Mouse (Mus musculus) midbrain, embryonic 14.5 days (tissue): Measurements from ENCODE around the gene Nop14. TPM values are rescaled to one million over a fixed set of nuclear protein-coding genes. Genes with fewer than 3 reads are reported as not detected.

Experiments used
- ATAC-seq: fragments of 200-750 bp; cut with Nextera tagmentation; 2 replicates; pipeline ENCODE4 v1.8.0; 2017; ENCODE audit warnings: moderate number of reproducible peaks, moderate library complexity; ENCODE audit not compliant: low FRiP score, low TSS enrichment
- DNase-seq: peaks from one replicate; pipeline ENCODE4 v3.0.0-alpha.2; 2015
- H3K27ac ChIP-seq: fragments of 300-500 bp; sonication (generic); replicated peaks from 2 replicates; pipeline ENCODE4 v1.5.1; 2014; ENCODE audit warnings: mild to moderate bottlenecking, low read depth, low read length, moderate library complexity
- H3K27me3 ChIP-seq: fragments of 300-500 bp; sonication (generic); 2 replicates; pipeline ENCODE4 v1.6.1; 2014; ENCODE audit warnings: low read length, control low read depth, mixed read lengths; ENCODE audit not compliant: control insufficient read depth, insufficient read depth
- H3K36me3 ChIP-seq: fragments of 300-500 bp; sonication (generic); 2 replicates; pipeline ENCODE4 v1.6.1; 2014; ENCODE audit warnings: low read length, control low read depth; ENCODE audit not compliant: control insufficient read depth, insufficient read depth
- H3K4me1 ChIP-seq: fragments of 300-500 bp; sonication (generic); 2 replicates; pipeline ENCODE4 v1.6.1; 2014; ENCODE audit warnings: mild to moderate bottlenecking, antibody characterized with exemption, low read length, control low read depth; ENCODE audit not compliant: control insufficient read depth, insufficient read depth
- H3K4me2 ChIP-seq: fragments of 300-500 bp; sonication (generic); 2 replicates; pipeline ENCODE4 v1.6.1; 2014; ENCODE audit warnings: mild to moderate bottlenecking, low read length, moderate library complexity
- H3K4me3 ChIP-seq: fragments of 300-500 bp; sonication (generic); replicated peaks from 2 replicates; pipeline ENCODE4 v1.5.1; 2014; ENCODE audit warnings: low read depth, low read length
- H3K9ac ChIP-seq: fragments of 300-500 bp; sonication (generic); replicated peaks from 2 replicates; pipeline ENCODE4 v1.6.1; 2014; ENCODE audit warnings: mild to moderate bottlenecking, low read length, moderate library complexity
- H3K9me3 ChIP-seq: fragments of 300-500 bp; sonication (generic); 2 replicates; pipeline ENCODE4 v1.6.1; 2016; ENCODE audit warnings: low read length, control low read depth, mixed read lengths; ENCODE audit not compliant: control insufficient read depth
- WGBS: fragments of 180-500 bp; shearing (Covaris S2); extraction: QIAGEN DNeasy Blood & Tissue Kit; methylation state at CpG from one replicate; pipeline ENCODE4 v1.1.7; 2014; 5-methylcytosine and 5-hydroxymethylcytosine counted together
- polyA plus RNA-seq: library from polyadenylated mRNA; unstranded; fragments of >200 nt; fragmentation: Nextera tagmentation; extraction: Ambion mirVana; gene quantifications from 2 replicates; pipeline ENCODE4 v1.2.1, GENCODE M21; 2014

Nop14 gene
- polyA plus RNA-seq, 1 experiment from 2014 or later = 20.7 TPM

DNA sequence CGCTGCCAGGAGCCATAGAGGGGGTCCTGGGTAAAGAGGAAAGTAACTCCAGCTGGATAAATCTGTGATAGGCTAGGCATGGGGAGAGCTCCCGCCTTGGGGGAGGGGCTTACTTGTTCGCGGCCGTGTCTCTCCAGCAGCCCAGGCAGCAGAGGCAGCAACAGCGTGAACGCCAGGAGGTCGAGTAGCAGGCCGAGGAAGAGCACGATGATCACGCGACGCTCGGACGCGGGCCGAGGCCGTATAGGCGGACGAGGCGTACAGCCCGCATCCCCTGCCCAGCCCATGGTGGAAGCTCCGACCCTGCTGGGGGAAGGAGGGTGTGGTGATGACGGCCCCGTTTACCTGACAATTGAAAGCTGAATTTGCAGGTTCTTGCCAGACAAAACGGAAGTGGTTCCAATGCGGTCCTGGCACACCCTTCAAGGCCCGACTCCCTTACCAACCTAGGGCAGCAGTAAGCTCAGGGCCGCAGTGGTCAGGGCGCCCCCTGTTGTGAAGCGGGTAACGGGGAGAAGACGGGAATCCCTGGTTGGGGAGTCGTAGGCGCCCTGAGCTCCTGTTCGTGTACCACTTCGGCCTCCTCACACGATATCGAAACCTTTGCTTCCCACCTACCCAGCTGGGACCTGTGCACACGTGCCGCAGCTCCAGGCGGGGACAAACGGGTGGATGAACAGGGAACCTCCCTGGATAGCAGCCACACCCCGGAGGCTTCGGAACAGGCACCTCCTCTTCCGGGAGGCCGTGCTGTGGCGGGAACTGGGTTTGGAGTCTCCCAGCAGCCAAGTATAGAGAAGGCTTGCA is 23.3 kb downstream of the Nop14 start, which contains the start of gene Mfsd10:
Mfsd10 (minus strand) TSS at position 732 of the 807 bp plus-strand sequence.
- Histone ChIP-seq H3K9me3 (no peaks in the 10 kb centered on the region), H3K9ac (peak within 1 kb of the TSS; percentile 77), H3K4me1 (peaks cover 12% of the 10 kb centered on the region), H3K4me3 (peak within 1 kb of the TSS; percentile 57), H3K27ac (peak within 1 kb of the TSS; percentile 77), H3K36me3 (peaks cover 80% of the 10 kb centered on the region), H3K27me3 (no peaks in the 10 kb centered on the region), H3K4me2 (peak within 1 kb of the TSS; percentile 93)
- WGBS = under 1% methylated on average over 48 of the region's 48 CpGs
- ATAC-seq (peak; percentile 87), DNase-seq (peak; percentile 90)

DNA sequence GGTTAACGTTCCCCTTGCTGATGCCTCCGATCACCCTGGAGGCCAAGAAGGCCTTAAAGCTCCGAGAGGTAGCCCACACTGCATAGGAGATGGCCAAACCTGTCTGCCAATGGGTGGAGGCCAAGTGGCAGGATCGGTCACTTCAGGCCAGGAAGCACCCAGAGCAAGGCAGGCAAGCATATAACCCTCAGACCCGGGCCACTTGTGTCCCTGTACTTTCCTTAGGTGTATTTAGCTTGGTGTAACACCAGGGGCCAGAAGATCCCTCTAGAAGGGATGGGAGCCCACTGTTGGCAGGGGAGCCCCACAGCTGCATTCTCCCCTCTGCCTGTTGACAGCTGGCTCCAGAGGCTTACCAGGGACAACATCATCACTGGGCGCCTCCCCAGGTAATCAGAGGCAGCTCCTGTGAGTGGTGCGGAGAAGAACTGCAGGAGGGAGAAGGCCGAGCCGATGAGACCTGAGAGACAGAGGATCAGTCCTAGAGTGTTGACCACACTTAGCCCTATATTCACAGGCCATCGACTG is 24.2 kb downstream of the Nop14 start:
- Histone ChIP-seq H3K4me3 (peak overlapping the region; percentile 57), H3K9me3 (no peaks in the 10 kb centered on the region), H3K27ac (0 out of 2 replicates have a peak overlapping the region, but pooled peaks have one; percentile 77), H3K4me1 (peaks cover 12% of the 10 kb centered on the region), H3K36me3 (peaks cover 80% of the 10 kb centered on the region), H3K27me3 (no peaks in the 10 kb centered on the region), H3K4me2 (peak overlapping the region; percentile 93), H3K9ac (peak overlapping the region; percentile 77; the same call in 1 of the 2 replicates)
- DNase-seq (no peak), ATAC-seq (no peak)
- 66% methylated on average over 10 of the region's 10 CpGs for WGBS

DNA sequence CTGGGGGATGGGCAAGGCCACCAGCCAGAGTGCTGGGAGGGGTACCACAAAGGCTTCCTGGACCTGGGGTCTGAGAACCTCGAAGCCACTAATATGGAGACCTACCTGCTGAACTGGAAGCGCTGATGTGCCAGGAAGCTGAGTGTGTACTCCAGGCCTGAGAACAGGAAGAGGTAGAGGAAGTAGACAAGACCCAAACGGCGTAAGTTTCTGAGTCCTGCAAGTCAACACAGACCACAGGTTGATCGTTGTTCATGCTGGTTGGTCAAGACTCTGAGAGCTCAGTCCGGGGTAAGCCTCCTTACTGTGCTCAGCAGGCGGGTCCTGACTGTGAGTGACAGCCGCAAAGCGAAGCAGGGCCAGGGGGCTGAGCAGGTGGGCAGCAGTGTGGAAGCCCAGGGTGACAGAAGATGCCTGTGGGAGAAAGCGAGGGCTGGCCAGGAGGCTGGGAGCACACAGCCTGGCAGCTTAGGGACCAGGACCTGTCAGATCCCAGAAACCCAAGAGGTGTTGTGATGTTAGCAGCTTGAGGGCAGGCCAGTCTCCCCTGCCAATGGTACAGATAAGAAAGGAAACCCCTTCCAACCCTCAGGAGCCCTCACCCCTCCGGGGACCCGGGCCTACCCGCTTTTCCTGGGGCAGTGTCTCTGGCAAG is 25.1 kb downstream of the Nop14 start:
- Histone ChIP-seq H3K4me2 (no peak overlapping the region), H3K4me1 (peaks cover 12% of the 10 kb centered on the region), H3K27me3 (no peaks in the 10 kb centered on the region), H3K9me3 (no peaks in the 10 kb centered on the region), H3K36me3 (peaks cover 80% of the 10 kb centered on the region), H3K27ac (no peak overlapping the region), H3K9ac (no peak overlapping the region), H3K4me3 (no peak overlapping the region)
- 94% methylated on average over 13 of the region's 13 CpGs for WGBS
- DNase-seq (no peak), ATAC-seq (no peak)

GRCm38 (mm10) chr5:34633641-34634040 is 26.3 kb downstream of the Nop14 start:
- Histone ChIP-seq H3K9me3 (no peaks in the 10 kb centered on the region), H3K27me3 (no peaks in the 10 kb centered on the region), H3K4me1 (peaks cover 12% of the 10 kb centered on the region), H3K9ac (no peak overlapping the region), H3K27ac (no peak overlapping the region), H3K4me2 (no peak overlapping the region), H3K4me3 (no peak overlapping the region), H3K36me3 (peaks cover 80% of the 10 kb centered on the region)
- DNase-seq (no peak), ATAC-seq (no peak)
- 83% methylated on average over 4 of the region's 4 CpGs for WGBS

DNA sequence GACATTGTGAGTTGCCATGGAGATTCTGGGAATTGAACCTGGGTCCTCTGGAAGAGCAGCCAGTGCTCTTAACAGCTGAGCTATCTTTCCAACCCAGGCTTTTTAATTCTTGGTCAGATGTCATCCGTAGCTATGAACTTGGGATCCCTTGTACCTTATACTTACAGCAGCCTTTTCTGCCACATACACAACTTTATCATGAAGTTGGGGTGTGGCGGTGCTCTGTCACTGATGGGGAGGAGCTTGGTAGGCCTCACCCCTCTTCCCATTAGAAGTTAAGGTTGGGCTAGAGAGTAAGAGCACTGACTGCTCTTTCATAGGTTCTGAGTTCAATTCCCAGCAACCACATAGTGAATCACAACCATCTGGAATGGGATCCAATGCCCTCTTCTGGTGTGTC is 27.0 kb downstream of the Nop14 start:
- DNase-seq (no peak), ATAC-seq (no peak)
- no peak overlapping the region for H3K4me2 ChIP-seq
- no peak overlapping the region for H3K27ac ChIP-seq
- no peaks in the 10 kb centered on the region for H3K9me3 ChIP-seq
- H3K4me3 ChIP-seq = no peak overlapping the region
- peaks cover 80% of the 10 kb centered on the region for H3K36me3 ChIP-seq
- H3K9ac ChIP-seq = no peak overlapping the region
- WGBS = 98% methylated on average over 2 of the region's 2 CpGs
- peaks cover 12% of the 10 kb centered on the region for H3K4me1 ChIP-seq
- H3K27me3 ChIP-seq = no peaks in the 10 kb centered on the region

DNA sequence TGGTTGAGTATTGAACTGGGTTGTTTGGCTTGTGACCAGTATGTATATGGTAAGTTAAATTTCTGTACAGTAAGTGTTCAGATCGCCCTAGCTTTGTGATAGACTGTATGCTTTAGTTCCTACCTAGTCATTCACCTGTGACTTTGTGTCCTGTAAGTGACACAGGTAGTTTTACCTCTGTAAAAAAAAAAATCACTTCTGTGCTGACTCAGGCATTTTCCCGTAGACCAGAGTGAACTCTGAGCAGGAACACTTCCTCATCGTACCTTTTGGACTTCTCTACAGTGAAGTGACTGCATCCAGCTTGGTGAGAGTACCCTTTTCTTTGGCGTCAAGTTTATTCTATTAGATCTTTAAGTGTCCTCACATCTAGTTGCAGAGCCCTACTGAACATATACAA is 50.0 kb downstream of the Nop14 start:
- Histone ChIP-seq H3K36me3 (peaks cover 87% of the 10 kb centered on the region), H3K27ac (no peak overlapping the region), H3K4me2 (no peak overlapping the region), H3K9me3 (no peaks in the 10 kb centered on the region), H3K4me1 (no peaks in the 10 kb centered on the region), H3K27me3 (no peaks in the 10 kb centered on the region), H3K4me3 (no peak overlapping the region), H3K9ac (no peak overlapping the region)
- DNase-seq (no peak), ATAC-seq (no peak)
- WGBS = 94% methylated on average over 4 of the region's 4 CpGs

- Histone ChIP-seq H3K9ac (no peak overlapping the region), H3K9me3 (no peaks in the 10 kb centered on the region), H3K4me1 (no peaks in the 10 kb centered on the region), H3K27me3 (no peaks in the 10 kb centered on the region), H3K36me3 (peaks cover 82% of the 10 kb centered on the region), H3K27ac (no peak overlapping the region), H3K4me3 (no peak overlapping the region), H3K4me2 (no peak overlapping the region)
- 86% methylated on average over 3 of the region's 3 CpGs for WGBS
- ATAC-seq = no peak
- no peak for DNase-seq
Measured at GRCm38 (mm10) chr5:34608226-34608625, 51.7 kb downstream of the Nop14 start.

- H3K36me3 ChIP-seq = peaks cover 83% of the 10 kb centered on the region
- DNase-seq (no peak), ATAC-seq (no peak)
- H3K27ac ChIP-seq = no peak overlapping the region
- no peaks in the 10 kb centered on the region for H3K4me1 ChIP-seq
- no peak overlapping the region for H3K4me3 ChIP-seq
- 90% methylated on average over 8 of the region's 8 CpGs for WGBS
- H3K9ac ChIP-seq = no peak overlapping the region
- H3K4me2 ChIP-seq = no peak overlapping the region
- H3K9me3 ChIP-seq = no peaks in the 10 kb centered on the region
- no peaks in the 10 kb centered on the region for H3K27me3 ChIP-seq
Measured at GRCm38 (mm10) chr5:34607100-34607880, 52.7 kb downstream of the Nop14 start.
